Mouse (Mus musculus) pancreas, adult 10 weeks (tissue): ENCODE data around the gene Mcur1. TPM values are rescaled to one million over a fixed set of nuclear protein-coding genes. Genes with fewer than 3 reads are reported as not detected.

Source experiments
- polyA plus RNA-seq: library from polyadenylated mRNA; stranded (reverse); fragments of 350-450 nt; fragmentation: Illumina TruSeq; extraction: RNeasy Lipid Tissue Mini Kit (QIAGEN cat#74804); gene quantifications from one replicate; pipeline ENCODE4 v1.2.3, GENCODE M21; 2015; ENCODE audit warnings: low read depth, low replicate concordance; ENCODE audit not compliant: insufficient read depth

Gene Mcur1
- 7.2 TPM for polyA plus RNA-seq

DNA sequence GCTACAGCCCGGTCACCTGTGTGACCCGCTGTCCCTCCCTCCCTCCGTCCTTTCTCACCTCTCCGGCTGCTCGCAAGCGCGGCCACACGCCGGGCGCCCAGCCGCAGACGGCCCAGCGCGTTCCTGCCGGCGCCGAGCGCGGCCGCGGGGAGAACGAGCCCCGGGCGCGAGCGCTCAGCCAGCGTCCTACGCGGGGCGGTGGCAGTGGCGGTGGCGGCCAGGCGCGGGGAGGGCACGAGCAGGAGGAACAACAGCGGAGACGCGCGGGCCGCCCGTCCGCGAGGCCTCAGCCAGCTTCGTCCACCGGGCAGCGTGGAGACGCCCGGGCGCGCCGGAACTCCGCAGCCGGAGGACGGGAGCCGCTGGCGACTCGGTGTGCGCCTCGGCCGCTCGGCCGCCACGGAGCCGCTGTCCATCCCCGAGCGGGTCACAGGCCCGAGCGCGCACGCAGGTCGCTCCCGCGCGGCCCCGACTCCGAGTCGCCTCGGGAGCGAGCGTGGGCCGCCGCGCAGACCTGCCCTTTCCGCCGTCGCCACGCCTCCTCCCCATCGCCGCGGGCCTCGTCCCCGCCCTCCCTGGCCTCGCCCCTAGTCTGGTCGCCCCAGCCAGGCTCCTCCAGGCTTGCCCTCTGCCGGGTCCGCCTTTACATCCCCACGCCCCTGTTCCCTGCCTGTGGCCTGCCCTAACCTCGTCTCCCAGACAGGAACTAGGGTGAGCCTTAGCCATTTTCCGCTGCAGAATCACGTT, at the start of gene Mcur1:
Gene Mcur1, minus strand, starts transcription at position 481 of the 747 bp plus-strand sequence.

Other genes starting within 250 kb of the Mcur1 start
- gene Sirt5, start 194.7 kb downstream of the Mcur1 start, polyA plus RNA-seq, result 2.8 TPM
- 20.3 TPM for gene Nol7, start 161.8 kb downstream of the Mcur1 start, polyA plus RNA-seq
- gene Ranbp9, start 78.9 kb downstream of the Mcur1 start, polyA plus RNA-seq, result 10.6 TPM
- not detected for gene Rnf182, start 55.5 kb upstream of the Mcur1 start, polyA plus RNA-seq
- gene Cd83, start 224.6 kb upstream of the Mcur1 start, polyA plus RNA-seq, result 0.79 TPM